Mouse (Mus musculus): ENCODE results near the gene Slco1b2. TPM values are rescaled to one million over a fixed set of nuclear protein-coding genes. Genes with fewer than 3 reads are reported as not detected.

Gene Slco1b2
- polyA plus RNA-seq, 1 experiment = not detected

DNA sequence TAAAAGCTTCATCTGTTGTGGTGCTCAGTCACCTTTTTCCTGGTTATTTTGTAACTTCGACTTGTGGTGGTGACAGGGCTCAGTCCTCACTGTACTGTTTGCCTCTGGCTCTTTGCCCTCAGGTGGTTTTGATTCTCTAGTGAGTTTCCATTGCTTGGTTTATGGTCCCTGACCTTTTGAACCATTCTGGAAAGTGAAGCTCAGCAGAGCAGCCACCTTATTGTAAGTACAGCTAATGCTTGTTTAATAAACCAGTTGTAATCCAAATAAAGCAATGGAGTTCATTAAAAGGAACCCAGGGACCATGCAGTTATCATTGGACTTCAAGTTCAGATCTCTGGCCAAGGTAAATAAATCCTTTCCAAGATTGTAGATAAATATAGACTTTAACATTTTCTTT, 11.3 kb downstream of the Slco1b2 start:
- no peaks in the 10 kb centered on the region for H3K27me3 ChIP-seq (ENCODE audit: control insufficient read depth, insufficient read depth, insufficient read length)
- no peaks in the 10 kb centered on the region for H3K79me2 ChIP-seq (ENCODE audit: control insufficient read depth, insufficient read depth)
- no peak overlapping the region for H3ac ChIP-seq (ENCODE audit: control insufficient read depth, insufficient read length, low read depth)
- no peaks in the 10 kb centered on the region for H3K36me3 ChIP-seq (ENCODE audit: control insufficient read depth, insufficient read depth)
- H3K4me3 ChIP-seq (ENCODE audit: insufficient read depth, poor library complexity, severe bottlenecking) = no peak overlapping the region
- no peak for TF ChIP-seq CEBPB (IDR thresholded peaks at IDR 0.05; ENCODE audit: low read depth)
- no peak for TF ChIP-seq MYOG (IDR thresholded peaks at IDR 0.05; ENCODE audit: control insufficient read depth, extremely low read depth, insufficient read length)
- TF ChIP-seq CTCF (IDR thresholded peaks at IDR 0.05; ENCODE audit: control insufficient read depth, insufficient read depth, insufficient read length) = no peak
- TF ChIP-seq MYOD1 (IDR thresholded peaks at IDR 0.05; ENCODE audit: control insufficient read depth, insufficient read length, low read depth) = no peak
- no peak for TF ChIP-seq USF1 (IDR thresholded peaks at IDR 0.05; ENCODE audit: low read depth)
- no peaks in the 10 kb centered on the region for H3K79me3 ChIP-seq (ENCODE audit: low read depth)

DNA sequence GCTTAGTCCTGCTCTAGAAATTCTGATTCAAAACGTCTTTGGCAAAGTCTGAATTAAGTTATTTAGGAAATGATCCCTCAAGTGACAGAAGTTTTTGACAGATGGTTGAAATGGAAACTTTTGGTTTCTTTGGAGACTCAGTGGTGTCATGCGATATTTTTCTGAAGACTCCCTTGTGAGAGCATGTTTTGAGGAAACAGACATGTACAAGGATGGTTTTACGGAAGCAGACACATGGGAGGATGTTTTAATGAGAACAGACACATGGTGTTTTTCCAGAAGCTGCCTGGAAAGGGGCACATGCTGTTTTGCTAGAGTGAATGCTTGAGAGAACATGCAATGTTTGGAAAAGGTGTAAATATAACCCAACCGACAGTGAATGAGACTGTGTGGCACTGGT, 57.7 kb downstream of the Slco1b2 start:
- H3ac ChIP-seq (ENCODE audit: control insufficient read depth, insufficient read length, low read depth) = no peak overlapping the region
- H3K79me3 ChIP-seq (ENCODE audit: low read depth) = no peaks in the 10 kb centered on the region
- H3K4me3 ChIP-seq (ENCODE audit: insufficient read depth, poor library complexity, severe bottlenecking) = no peak overlapping the region
- no peaks in the 10 kb centered on the region for H3K79me2 ChIP-seq (ENCODE audit: control insufficient read depth, insufficient read depth)
- no peaks in the 10 kb centered on the region for H3K27me3 ChIP-seq (ENCODE audit: control insufficient read depth, insufficient read depth, insufficient read length)
- TF ChIP-seq FOSL1 (IDR thresholded peaks at IDR 0.05; ENCODE audit: insufficient read depth, low read length, poor library complexity, severe bottlenecking) = no peak
- H3K36me3 ChIP-seq (ENCODE audit: control insufficient read depth, insufficient read depth) = no peaks in the 10 kb centered on the region

DNA sequence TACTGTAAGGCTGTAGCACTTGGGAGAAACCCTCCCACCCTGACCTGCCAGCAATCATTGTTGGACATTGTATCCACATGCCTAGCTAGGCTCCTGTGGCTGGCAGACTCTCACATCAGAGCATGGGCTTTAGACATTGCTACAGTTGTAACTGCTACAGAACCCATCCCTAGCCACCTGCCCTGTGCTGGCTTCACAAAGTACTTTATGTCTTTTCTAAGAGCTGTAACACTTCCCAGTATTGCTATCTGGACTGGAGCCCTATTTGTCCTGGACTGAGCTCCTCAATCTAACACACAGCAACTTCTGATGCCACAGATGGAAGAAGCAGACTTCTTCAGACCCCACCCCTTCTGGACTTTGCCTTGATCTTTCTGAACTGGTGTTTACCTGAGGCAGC, 61.9 kb downstream of the Slco1b2 start:
- Histone ChIP-seq H3K79me2 (ENCODE audit: control insufficient read depth, insufficient read depth) (no peaks in the 10 kb centered on the region), H3K36me3 (ENCODE audit: control insufficient read depth, insufficient read depth) (no peaks in the 10 kb centered on the region), H3K79me3 (ENCODE audit: low read depth) (no peaks in the 10 kb centered on the region), H3K27me3 (ENCODE audit: control insufficient read depth, insufficient read depth, insufficient read length) (no peaks in the 10 kb centered on the region), H3ac (ENCODE audit: control insufficient read depth, insufficient read length, low read depth) (no peak overlapping the region), H3K4me3 (ENCODE audit: insufficient read depth, poor library complexity, severe bottlenecking) (no peak overlapping the region)
- TF ChIP-seq MYOG (IDR thresholded peaks at IDR 0.05; ENCODE audit: control insufficient read depth, extremely low read depth, insufficient read length) (no peak), FOSL1 (IDR thresholded peaks at IDR 0.05; ENCODE audit: insufficient read depth, low read length, poor library complexity, severe bottlenecking) (no peak), CTCF (IDR thresholded peaks at IDR 0.05; ENCODE audit: control insufficient read depth, insufficient read depth, insufficient read length) (no peak), MAX (IDR thresholded peaks at IDR 0.05) (no peak), CEBPB (IDR thresholded peaks at IDR 0.05; ENCODE audit: low read depth) (no peak), USF1 (IDR thresholded peaks at IDR 0.05; ENCODE audit: low read depth) (no peak), MYOD1 (IDR thresholded peaks at IDR 0.05; ENCODE audit: control insufficient read depth, insufficient read length, low read depth) (no peak)

Other genes with a start within 250 kb of the Slco1b2 start
- not detected for gene Slco1c1, start 105.2 kb upstream of the Slco1b2 start, polyA plus RNA-seq (2012; fragmentation: generic; extraction: Trizol)
- gene Gm5724, start 144.3 kb downstream of the Slco1b2 start, polyA plus RNA-seq (2012; fragmentation: generic; extraction: Trizol) = not detected
- gene Slco1a4, start 226.7 kb downstream of the Slco1b2 start, polyA plus RNA-seq (2012; fragmentation: generic; extraction: Trizol) = not detected

Measured in C2C12 (cell line).